Mouse (Mus musculus) forebrain, embryonic 16.5 days (tissue): Measurements from ENCODE around the gene Prickle2. TPM values are rescaled to one million over a fixed set of nuclear protein-coding genes. Genes with fewer than 3 reads are reported as not detected.

Experiments
- ATAC-seq: fragments of 200-750 bp; cut with Nextera tagmentation; 2 replicates; pipeline ENCODE4 v1.8.0; 2017; ENCODE audit warnings: mild to moderate bottlenecking, moderate library complexity
- H3K27ac ChIP-seq: fragments of 300-500 bp; sonication (generic); 2 replicates; pipeline ENCODE4 v1.5.1; 2014; ENCODE audit warnings: low read length, control low read depth
- H3K27me3 ChIP-seq: fragments of 300-500 bp; sonication (generic); replicated peaks from 2 replicates; pipeline ENCODE4 v1.6.1; 2014; ENCODE audit warnings: low read length; ENCODE audit not compliant: control insufficient read depth, insufficient read depth
- H3K36me3 ChIP-seq: fragments of 300-500 bp; sonication (generic); 2 replicates; pipeline ENCODE4 v1.6.1; 2014; ENCODE audit not compliant: control insufficient read depth, insufficient read depth
- H3K4me1 ChIP-seq: fragments of 300-500 bp; sonication (generic); replicated peaks from 2 replicates; pipeline ENCODE4 v1.6.1; 2014; ENCODE audit warnings: low read length; ENCODE audit not compliant: control insufficient read depth, insufficient read depth
- H3K4me2 ChIP-seq: fragments of 300-500 bp; sonication (generic); 2 replicates; pipeline ENCODE4 v1.6.1; 2014; ENCODE audit warnings: mild to moderate bottlenecking, low read length, control low read depth
- H3K4me3 ChIP-seq: fragments of 300-500 bp; sonication (generic); replicated peaks from 2 replicates; pipeline ENCODE4 v1.5.1; 2014; ENCODE audit warnings: mild to moderate bottlenecking, low read length, control low read depth
- H3K9ac ChIP-seq: fragments of 300-500 bp; sonication (generic); replicated peaks from 2 replicates; pipeline ENCODE4 v1.6.1; 2014; ENCODE audit warnings: low read depth, low read length, control low read depth
- H3K9me3 ChIP-seq: fragments of 300-500 bp; sonication (generic); 2 replicates; pipeline ENCODE4 v1.6.1; 2016; ENCODE audit warnings: low read length; ENCODE audit not compliant: control insufficient read depth
- WGBS: fragments of 180-500 bp; shearing (Covaris S2); extraction: QIAGEN DNeasy Blood & Tissue Kit; methylation state at CpG from one replicate; pipeline ENCODE4 v1.1.7; 2014; 5-methylcytosine and 5-hydroxymethylcytosine counted together
- polyA plus RNA-seq: library from polyadenylated mRNA; unstranded; fragments of >200 nt; fragmentation: Nextera tagmentation; extraction: Ambion mirVana; gene quantifications from 2 replicates; pipeline ENCODE4 v1.2.1, GENCODE M21; 2015

The Prickle2 gene
- polyA plus RNA-seq, 1 experiment from 2014 or later = 11.9 TPM

DNA sequence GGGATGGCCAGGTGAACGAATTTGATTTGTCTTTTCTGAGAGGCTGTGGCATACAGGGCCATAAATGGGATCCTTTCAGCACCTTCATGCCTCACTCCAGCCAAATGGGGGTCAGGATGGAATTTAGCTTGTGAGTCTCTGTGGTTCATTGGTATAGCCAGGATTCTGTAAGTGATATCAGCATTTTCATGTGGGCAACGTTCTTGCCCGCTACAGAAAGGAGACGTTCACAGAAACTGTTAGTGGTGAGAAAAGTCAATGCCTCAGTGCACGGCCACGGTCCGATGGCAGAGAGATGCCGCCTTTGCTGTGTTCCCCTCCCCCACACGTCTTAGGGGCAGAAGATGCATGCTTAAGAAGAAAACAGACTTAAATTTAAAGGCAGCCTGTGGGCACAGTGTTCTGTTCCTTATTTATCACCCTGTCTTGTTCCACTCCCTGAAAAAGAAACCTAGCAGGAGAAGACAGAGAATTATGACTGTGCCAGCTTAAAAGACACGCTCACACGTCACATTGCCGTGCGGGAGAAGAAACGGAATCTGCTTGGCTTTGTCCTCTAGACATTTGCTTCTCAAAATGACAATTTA, 322.7 kb downstream of the Prickle2 start:
- Histone ChIP-seq H3K4me2 (no peak overlapping the region), H3K9ac (no peak overlapping the region), H3K4me1 (no peaks in the 10 kb centered on the region), H3K27ac (no peak overlapping the region), H3K27me3 (no peaks in the 10 kb centered on the region), H3K4me3 (no peak overlapping the region), H3K36me3 (no peaks in the 10 kb centered on the region), H3K9me3 (0 out of 2 replicates have a peak, but pooled peaks cover 2% of the 10 kb centered on the region)
- 72% methylated on average over 14 of the region's 14 CpGs for WGBS
- no peak for ATAC-seq

DNA sequence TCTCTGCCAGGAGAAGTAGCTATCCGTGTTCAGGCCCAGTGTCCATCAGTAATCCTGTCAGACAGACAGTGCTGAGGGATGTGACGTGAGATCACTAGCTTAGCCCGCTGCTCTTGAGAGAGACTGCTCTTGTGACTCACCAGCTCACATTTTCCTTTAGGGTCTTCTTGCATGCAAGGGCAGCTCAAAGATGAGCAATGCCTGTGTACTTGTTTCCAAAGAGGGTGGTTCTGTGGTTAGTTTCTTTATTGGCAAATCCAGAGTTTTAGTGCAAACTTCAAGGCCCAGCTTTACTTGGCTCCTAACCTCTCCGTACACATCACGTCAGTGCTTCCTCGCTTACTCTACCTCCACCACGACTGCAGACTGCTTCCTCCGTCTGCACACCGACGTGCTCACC, 324.9 kb downstream of the Prickle2 start:
- no peak overlapping the region for H3K4me3 ChIP-seq
- 89% methylated on average over 10 of the region's 10 CpGs for WGBS
- H3K4me1 ChIP-seq = no peaks in the 10 kb centered on the region
- H3K9me3 ChIP-seq = 0 out of 2 replicates have a peak, but pooled peaks cover 2% of the 10 kb centered on the region
- no peak overlapping the region for H3K4me2 ChIP-seq
- H3K36me3 ChIP-seq = peaks cover 2% of the 10 kb centered on the region; the same call in 1 of the 2 replicates
- H3K27ac ChIP-seq = no peak overlapping the region
- no peak for ATAC-seq
- no peak overlapping the region for H3K9ac ChIP-seq
- H3K27me3 ChIP-seq = no peaks in the 10 kb centered on the region

DNA sequence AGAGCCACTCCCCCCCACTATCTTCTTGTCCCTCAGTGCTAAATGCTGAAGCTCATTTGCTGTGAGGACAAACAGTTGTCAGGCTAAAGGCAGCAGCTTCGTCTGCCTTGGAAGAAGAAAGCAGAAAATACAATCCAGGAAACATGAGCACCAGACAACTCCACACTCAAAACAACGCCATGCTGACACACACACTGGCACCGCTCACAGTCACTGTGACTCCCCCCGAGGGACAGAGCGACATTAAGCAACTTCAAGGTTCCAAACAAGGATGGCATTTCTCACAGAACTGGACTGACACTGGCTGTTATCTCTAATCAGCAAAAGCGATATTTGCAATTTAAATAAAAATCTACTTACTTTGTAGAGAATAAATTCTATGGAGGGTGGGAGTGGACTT, 331.1 kb downstream of the Prickle2 start:
- H3K9me3 ChIP-seq = 0 out of 2 replicates have a peak, but pooled peaks cover 2% of the 10 kb centered on the region
- peaks cover 3% of the 10 kb centered on the region; the same call in 1 of the 2 replicates for H3K36me3 ChIP-seq
- no peak overlapping the region for H3K27ac ChIP-seq
- no peak overlapping the region for H3K9ac ChIP-seq
- H3K4me3 ChIP-seq = no peak overlapping the region
- ATAC-seq = no peak
- no peaks in the 10 kb centered on the region for H3K27me3 ChIP-seq
- no peaks in the 10 kb centered on the region for H3K4me1 ChIP-seq
- WGBS = 89% methylated on average over 6 of the region's 6 CpGs
- H3K4me2 ChIP-seq = no peak overlapping the region

DNA sequence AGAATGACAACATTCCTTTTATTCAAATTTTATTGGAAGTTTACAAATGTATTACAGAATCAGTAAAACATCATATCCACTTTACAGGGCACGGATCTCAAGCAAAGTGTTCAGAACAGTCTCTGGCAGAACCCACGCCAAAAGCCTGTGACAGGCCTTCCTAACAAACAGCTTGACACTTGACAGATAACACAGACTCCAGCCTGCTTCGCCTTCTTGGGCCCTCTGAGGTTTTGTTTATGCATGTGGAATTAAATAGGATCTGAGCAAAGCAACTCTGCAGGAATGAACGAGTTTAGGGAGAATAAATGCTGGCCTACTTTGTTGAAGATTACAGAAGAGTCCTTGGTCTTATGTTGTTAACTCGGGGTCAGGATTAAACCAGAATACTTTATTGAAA, 335.1 kb downstream of the Prickle2 start:
- Histone ChIP-seq H3K27me3 (no peaks in the 10 kb centered on the region), H3K9ac (no peak overlapping the region), H3K4me3 (no peak overlapping the region), H3K27ac (no peak overlapping the region), H3K4me2 (no peak overlapping the region), H3K9me3 (peaks cover 9% of the 10 kb centered on the region; the same call in 1 of the 2 replicates), H3K36me3 (no peaks in the 10 kb centered on the region), H3K4me1 (no peaks in the 10 kb centered on the region)
- 54% methylated on average over 5 of the region's 5 CpGs for WGBS
- ATAC-seq = no peak

DNA sequence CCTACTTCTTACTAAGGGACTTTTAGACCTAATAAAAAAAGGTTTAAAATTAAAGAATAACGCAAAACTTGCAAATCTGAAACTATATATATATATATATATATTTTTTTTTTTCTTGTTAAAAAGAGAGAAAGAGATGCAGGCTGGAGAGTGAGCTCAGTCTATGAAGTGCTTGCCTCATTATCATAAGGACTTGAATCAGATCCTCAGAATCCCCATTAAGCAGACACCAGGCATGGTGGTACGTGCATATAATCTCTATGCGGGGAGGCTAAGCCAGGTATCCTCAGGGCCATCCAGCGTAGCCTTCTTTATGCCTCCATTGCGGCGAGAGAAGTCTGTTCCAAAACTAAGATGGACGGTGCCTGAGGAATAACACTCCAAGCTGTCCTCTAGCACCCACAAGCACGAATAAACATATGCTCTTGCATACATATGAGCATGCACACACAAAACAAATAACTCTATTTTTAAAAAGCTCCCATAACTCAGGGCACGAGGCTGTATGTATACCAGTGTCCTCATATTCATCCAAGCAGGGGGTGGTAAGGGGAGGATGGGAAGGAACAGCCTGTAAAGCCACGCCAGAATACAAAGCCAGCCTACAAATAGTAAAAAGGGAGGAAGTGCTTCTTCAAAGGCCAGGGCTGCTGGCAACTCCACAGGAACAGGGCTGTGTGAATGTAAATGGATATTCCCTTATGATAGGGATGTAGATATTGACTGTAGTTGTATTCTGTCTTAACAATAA, 358.5 kb downstream of the Prickle2 start:
- H3K4me2 ChIP-seq = peak overlapping the region; percentile 14; the same call in 1 of the 2 replicates
- no peaks in the 10 kb centered on the region for H3K36me3 ChIP-seq
- WGBS = 59% methylated on average over 10 of the region's 10 CpGs
- H3K4me1 ChIP-seq = peaks cover 16% of the 10 kb centered on the region
- peak overlapping the region; percentile 30; the same call in 1 of the 2 replicates for H3K27ac ChIP-seq
- H3K9me3 ChIP-seq = no peaks in the 10 kb centered on the region
- no peaks in the 10 kb centered on the region for H3K27me3 ChIP-seq
- 0 out of 2 replicates have a peak, but pooled peaks have one; percentile 49 for ATAC-seq
- H3K4me3 ChIP-seq = no peak overlapping the region
- H3K9ac ChIP-seq = no peak overlapping the region

DNA sequence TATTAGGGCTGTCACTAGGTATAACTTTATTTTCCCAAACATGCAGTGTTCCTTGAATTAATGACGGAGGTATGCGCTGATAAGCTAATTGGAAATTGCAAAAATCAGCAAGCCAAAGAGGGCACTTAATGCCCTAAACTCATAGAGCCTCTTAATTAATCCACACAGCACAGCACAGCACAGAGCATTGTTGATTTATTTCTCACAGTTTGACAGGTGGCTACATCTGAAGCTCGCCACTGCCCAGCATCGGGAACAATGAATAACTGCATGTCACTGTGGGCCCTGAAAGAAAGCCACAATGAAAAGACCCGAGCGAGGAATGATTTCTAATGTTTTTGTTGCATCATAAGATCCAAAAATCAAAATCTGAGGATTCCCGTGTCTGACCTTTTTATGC, 359.2 kb downstream of the Prickle2 start:
- no peaks in the 10 kb centered on the region for H3K36me3 ChIP-seq
- no peak for ATAC-seq
- H3K4me2 ChIP-seq = peak overlapping the region; percentile 21; the same call in 1 of the 2 replicates
- H3K4me3 ChIP-seq = no peak overlapping the region
- WGBS = 11% methylated on average over 7 of the region's 7 CpGs
- 0 out of 2 replicates have a peak overlapping the region, but pooled peaks have one; percentile 1 for H3K9ac ChIP-seq
- peaks cover 16% of the 10 kb centered on the region for H3K4me1 ChIP-seq
- no peaks in the 10 kb centered on the region for H3K9me3 ChIP-seq
- no peaks in the 10 kb centered on the region for H3K27me3 ChIP-seq
- H3K27ac ChIP-seq = no peak overlapping the region

DNA sequence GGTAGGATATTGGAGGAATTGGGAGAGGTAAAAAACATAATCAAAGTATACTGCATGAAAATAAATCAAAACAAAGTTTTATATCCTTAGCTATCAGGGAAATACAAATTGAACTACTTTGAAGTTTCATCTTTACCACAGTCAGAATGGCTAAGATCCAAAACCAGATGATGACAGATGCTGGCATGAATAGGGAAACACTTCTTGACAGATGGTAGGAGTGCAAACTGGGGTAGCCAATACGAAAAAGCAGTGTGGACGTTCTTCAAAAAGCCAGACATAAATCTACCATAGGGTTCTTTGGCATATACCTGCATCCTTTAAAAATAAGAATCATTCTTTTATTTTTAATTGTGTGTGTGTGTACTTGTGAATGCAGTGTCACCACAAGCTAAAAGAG, 360.8 kb downstream of the Prickle2 start:
- Histone ChIP-seq H3K9ac (no peak overlapping the region), H3K4me2 (no peak overlapping the region), H3K36me3 (no peaks in the 10 kb centered on the region), H3K27me3 (no peaks in the 10 kb centered on the region; the same call in 1 of the 2 replicates), H3K9me3 (no peaks in the 10 kb centered on the region), H3K27ac (no peak overlapping the region), H3K4me1 (peaks cover 16% of the 10 kb centered on the region), H3K4me3 (no peak overlapping the region)
- WGBS = 50% methylated on average over 2 of the region's 2 CpGs
- ATAC-seq = no peak

DNA sequence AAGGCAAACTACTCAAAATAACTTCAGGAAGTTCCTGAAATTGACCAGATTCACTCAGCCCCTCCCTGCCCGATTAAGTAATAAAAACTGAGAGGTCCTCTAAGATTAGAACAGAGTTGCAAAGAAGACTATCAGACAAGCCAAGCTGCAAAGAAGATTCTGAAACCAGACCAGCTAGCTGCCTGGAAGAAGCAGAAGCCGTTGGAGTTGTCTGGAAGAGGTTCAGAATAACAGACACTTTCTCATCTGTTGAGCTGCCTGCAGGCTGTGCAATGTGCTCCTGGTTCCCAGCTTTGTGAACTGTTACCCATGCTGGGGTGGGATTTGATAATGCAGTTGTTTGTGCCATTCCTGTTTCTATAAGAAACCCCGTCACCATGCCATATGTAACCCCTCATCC, 361.4 kb downstream of the Prickle2 start:
- Histone ChIP-seq H3K9me3 (no peaks in the 10 kb centered on the region), H3K4me3 (no peak overlapping the region), H3K27me3 (no peaks in the 10 kb centered on the region; the same call in 1 of the 2 replicates), H3K4me1 (peaks cover 16% of the 10 kb centered on the region), H3K27ac (no peak overlapping the region), H3K9ac (no peak overlapping the region), H3K36me3 (no peaks in the 10 kb centered on the region), H3K4me2 (no peak overlapping the region)
- no peak for ATAC-seq
- 75% methylated on average over 3 of the region's 3 CpGs for WGBS
